Mouse (Mus musculus): Measurements from ENCODE around the gene Hist1h2bb.

- TF ChIP-seq CTCF (IDR thresholded peaks at IDR 0.05; ENCODE audit: low read depth, low read length), result no peak
- TF ChIP-seq TAL1 (conservative IDR thresholded peaks at IDR 0.05; ENCODE audit: low read depth, low read length), result no peak
- TF ChIP-seq GATA2 (IDR thresholded peaks at IDR 0.05; ENCODE audit: borderline replicate concordance, low read depth, low read length), result no peak
- no peak for TF ChIP-seq GATA1 (IDR thresholded peaks at IDR 0.05; ENCODE audit: borderline replicate concordance, low read length)
These were observed 39.8 kb upstream of the Hist1h2bb start for GRCm38 (mm10) chr13:23706771-23707170.

Data from G1E (cell line).